In the genomic region with DNA sequence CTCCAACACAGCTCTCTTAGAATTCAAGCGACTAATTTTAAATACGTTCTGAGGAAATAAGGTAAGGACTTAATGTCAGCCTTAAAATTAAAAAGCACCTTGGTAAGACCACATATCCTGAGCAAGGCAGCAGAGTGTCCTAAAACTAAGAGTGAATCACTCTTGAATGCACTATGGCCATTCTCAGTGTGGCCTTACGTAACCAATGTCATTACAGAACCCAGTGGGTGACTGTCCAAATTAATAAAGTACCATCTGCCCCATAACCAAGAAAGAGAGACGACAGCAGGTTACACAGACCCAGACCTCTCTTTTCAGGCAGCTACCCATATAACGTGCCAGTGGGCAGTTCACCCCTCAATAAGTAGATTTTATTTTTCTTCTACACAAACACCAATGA, we compare ENCODE assay signal across 19 mouse cellular contexts. TPM values are rescaled to one million over a fixed set of nuclear protein-coding genes. Genes with fewer than 3 reads are reported as not detected.
DNase-seq lines count a peak whose midpoint lies in the region; ATAC-seq and TF ChIP-seq lines count a peak whose summit lies in the region.
"Had no signal": no experiment of that assay in that cellular context is flagged by ENCODE, and none has a peak within 500 bp of the region (broad histone marks: within the 10 kb centered on the region; RNA-seq: fewer than 3 reads in every experiment).

No protein-coding gene starts in this region.

- H3K4me3 ChIP-seq in cerebellum, adult 2 months (replicated peaks; ENCODE audit: insufficient read depth, low read depth, low read length): no peak overlapping the region
- H3K4me3 ChIP-seq: forebrain, embryonic 10.5 days; gastrocnemius, adult 2 months; hindbrain, embryonic 15.5 days; kidney, embryonic 15.5 days; midbrain, embryonic 10.5 days; neural tube, embryonic 13.5 days had no signal

- no peak for DNase-seq in cerebellum, postnatal 4 days (ENCODE audit: low spot score in 2 of 2)
- peak; percentile 76 for DNase-seq in A20 (ENCODE audit: low read depth, low spot score)
- DNase-seq in cerebellum, adult 2 months: peak; percentile 59 to 92
- DNase-seq in cerebellum, postnatal 36 days: peak; percentile 49 to 73
- DNase-seq in testis, postnatal 10 days (ENCODE audit: low spot score): no peak
- no peak for DNase-seq in spleen, adult 18-20 months
- no peak for DNase-seq in heart, postnatal 4 days
- DNase-seq: adrenal gland, postnatal 36 days; gastrocnemius, adult 2 months; heart, postnatal 10 days; right cerebral cortex, adult 18-20 months; thymus, adult 18-20 months had no signal

- ATAC-seq in cerebellum, adult (ENCODE audit: insufficient number of reproducible peaks, low FRiP score, low TSS enrichment): peak; percentile 95

- peak overlapping the region; percentile 91; the same call in 1 of the 2 replicates for H3K27ac ChIP-seq in cerebellum, adult 2 months (ENCODE audit: insufficient read depth, low read length)
- H3K27ac ChIP-seq: forebrain, embryonic 10.5 days; gastrocnemius, adult 2 months; hindbrain, embryonic 15.5 days; kidney, embryonic 15.5 days; macrophage; midbrain, embryonic 10.5 days; neural tube, embryonic 13.5 days had no signal

- TF ChIP-seq CTCF in cerebellum, adult 2 months (IDR thresholded peaks at IDR 0.05; ENCODE audit: borderline replicate concordance, insufficient read depth, low read depth, low read length): no peak

- 20% methylated on average over 5 of the region's 5 CpGs for WGBS in cerebellum, adult 2 months

- no peak for TF ChIP-seq POLR2A in cerebellum, adult 2 months (IDR thresholded peaks at IDR 0.05; ENCODE audit: borderline replicate concordance, insufficient read depth, low read length)

- H3K27me3 ChIP-seq in cerebellum, adult 2 months (ENCODE audit: control insufficient read depth, insufficient read depth, low read length): no peaks in the 10 kb centered on the region
- H3K27me3 ChIP-seq: hindbrain, embryonic 15.5 days; kidney, embryonic 15.5 days; neural tube, embryonic 13.5 days had no signal

- H3K4me1 ChIP-seq in cerebellum, adult 2 months (ENCODE audit: control insufficient read depth, insufficient read depth, low read length): peaks cover 48% of the 10 kb centered on the region
- H3K4me1 ChIP-seq: kidney, embryonic 15.5 days; midbrain, embryonic 10.5 days; neural tube, embryonic 13.5 days had no signal

RNA-seq across cellular contexts. Expression of gene Lnx2, which starts 17.7 kb away (rescaled TPM):
- 15.9 and 16.8 TPM in 2 replicates for polyA plus RNA-seq in cerebellum, adult 2 months (2012; rRNA removed)
- 10 to 100 TPM; 16.5 to 16.6 TPM for total RNA-seq in heart, postnatal 4 days (2021)

RNA-seq across cellular contexts. Expression of gene Polr1d, which starts 18.2 kb away (rescaled TPM):
- 85.0 and 89.2 TPM in 2 replicates for polyA plus RNA-seq in cerebellum, adult 2 months (2012; rRNA removed)
- total RNA-seq in heart, postnatal 4 days (2021): 10 to 100 TPM; 78.1 to 81.6 TPM

Comparison
In these comparisons a context has a peak if more than half of its experiments do, and no peak if none do; other contexts are left out.
1. DNase-seq: peak in A20 (single experiment), cerebellum, adult 2 months (2 of 2) and cerebellum, postnatal 36 days (2 of 2); none in cerebellum, postnatal 4 days (0 of 2), testis, postnatal 10 days (single experiment), spleen, adult 18-20 months (0 of 2) and heart, postnatal 4 days (single experiment).